Mouse (Mus musculus) naive thymus-derived CD4-positive, alpha-beta T cell, adult 2 months (primary cell): ENCODE results near the gene Ctnnd2.

Experiments used
- DNase-seq: peaks from one replicate; pipeline ENCODE4 v3.0.0-alpha.2; 2011; ENCODE audit warnings: low read depth

Gene Ctnnd2

GRCm38 (mm10) chr15:30387244-30387643 is 214.9 kb downstream of the Ctnnd2 start:
- no peak for DNase-seq

GRCm38 (mm10) chr15:30401111-30401510 is 228.7 kb downstream of the Ctnnd2 start:
- no peak for DNase-seq

GRCm38 (mm10) chr15:30406254-30406653 is 233.9 kb downstream of the Ctnnd2 start:
- DNase-seq, result no peak

GRCm38 (mm10) chr15:30423146-30423545 is 250.8 kb downstream of the Ctnnd2 start:
- DNase-seq, result no peak

GRCm38 (mm10) chr15:30424290-30424689 is 251.9 kb downstream of the Ctnnd2 start:
- no peak for DNase-seq

- DNase-seq, result peak; percentile 66
These were observed 254.9 kb downstream of the Ctnnd2 start for GRCm38 (mm10) chr15:30427342-30427741.

GRCm38 (mm10) chr15:30439045-30439444 is 266.7 kb downstream of the Ctnnd2 start:
- no peak for DNase-seq

- no peak for DNase-seq
These were observed 278.4 kb downstream of the Ctnnd2 start for GRCm38 (mm10) chr15:30450765-30451164.

- DNase-seq, result no peak
These were observed 279.5 kb downstream of the Ctnnd2 start for GRCm38 (mm10) chr15:30451921-30452320.

- DNase-seq, result no peak
These were observed 285.3 kb downstream of the Ctnnd2 start for GRCm38 (mm10) chr15:30457541-30458250.

- DNase-seq, result peak; percentile 43
These were observed 286.3 kb downstream of the Ctnnd2 start for GRCm38 (mm10) chr15:30458671-30459070.

GRCm38 (mm10) chr15:30460341-30461125 is 288.1 kb downstream of the Ctnnd2 start:
- DNase-seq, result no peak

- DNase-seq, result peak; percentile 28
These were observed 290.5 kb downstream of the Ctnnd2 start for GRCm38 (mm10) chr15:30462804-30463423.

GRCm38 (mm10) chr15:30463471-30464047 is 291.2 kb downstream of the Ctnnd2 start:
- DNase-seq, result no peak

- DNase-seq, result peak; percentile 3
These were observed 294.7 kb downstream of the Ctnnd2 start for GRCm38 (mm10) chr15:30466950-30467543.

GRCm38 (mm10) chr15:30468773-30469172 is 296.4 kb downstream of the Ctnnd2 start:
- DNase-seq, result peak; percentile 3

- no peak for DNase-seq
These were observed 299.0 kb downstream of the Ctnnd2 start for GRCm38 (mm10) chr15:30471280-30471966.

- no peak for DNase-seq
These were observed 308.3 kb downstream of the Ctnnd2 start for GRCm38 (mm10) chr15:30480676-30481075.

GRCm38 (mm10) chr15:30506476-30506875 is 334.1 kb downstream of the Ctnnd2 start:
- no peak for DNase-seq

GRCm38 (mm10) chr15:30512467-30512866 is 340.1 kb downstream of the Ctnnd2 start:
- DNase-seq, result no peak

- no peak for DNase-seq
These were observed 340.7 kb downstream of the Ctnnd2 start for GRCm38 (mm10) chr15:30513122-30513521.
